Mouse (Mus musculus) lung, embryonic 16.5 days (tissue): ENCODE results near the gene Zcrb1. TPM values are rescaled to one million over a fixed set of nuclear protein-coding genes. Genes with fewer than 3 reads are reported as not detected.
"Not testable (repeated sequence)": the region's sequence is repeated elsewhere in the genome, so short reads cannot be mapped to it uniquely, and the experiment has no call there.

Experiments
- ATAC-seq: fragments of 200-750 bp; cut with Nextera tagmentation; 2 replicates; pipeline ENCODE4 v1.8.0; 2017; ENCODE audit warnings: low read depth, mild to moderate bottlenecking, moderate library complexity
- H3K27ac ChIP-seq: fragments of 300-500 bp; sonication (generic); 2 replicates; pipeline ENCODE4 v1.5.1; 2014; ENCODE audit warnings: mild to moderate bottlenecking, control low read depth, low read length
- H3K27me3 ChIP-seq: fragments of 300-500 bp; sonication (generic); 2 replicates; pipeline ENCODE4 v1.6.1; 2014; ENCODE audit warnings: low read depth, low read length, mixed read lengths; ENCODE audit not compliant: control insufficient read depth, insufficient read depth
- H3K36me3 ChIP-seq: fragments of 300-500 bp; sonication (generic); 2 replicates; pipeline ENCODE4 v1.6.1; 2014; ENCODE audit warnings: low read length; ENCODE audit not compliant: control insufficient read depth, insufficient read depth
- H3K4me1 ChIP-seq: fragments of 300-500 bp; sonication (generic); replicated peaks from 2 replicates; pipeline ENCODE4 v1.6.1; 2014; ENCODE audit warnings: low read length, mixed read lengths; ENCODE audit not compliant: control insufficient read depth, insufficient read depth
- H3K4me2 ChIP-seq: fragments of 300-500 bp; sonication (generic); 2 replicates; pipeline ENCODE4 v1.6.1; 2014; ENCODE audit warnings: low read depth, low read length, control low read depth
- H3K4me3 ChIP-seq: fragments of 300-500 bp; sonication (generic); 2 replicates; pipeline ENCODE4 v1.5.1; 2014; ENCODE audit warnings: mild to moderate bottlenecking, low read length, control low read depth
- H3K9ac ChIP-seq: fragments of 300-500 bp; sonication (generic); 2 replicates; pipeline ENCODE4 v1.6.1; 2014; ENCODE audit warnings: low read length, control low read depth
- H3K9me3 ChIP-seq: fragments of 300-500 bp; sonication (generic); 2 replicates; pipeline ENCODE4 v1.6.1; 2016; ENCODE audit warnings: low read length; ENCODE audit not compliant: control insufficient read depth
- WGBS: fragments of 180-500 bp; shearing (Covaris S2); extraction: QIAGEN DNeasy Blood & Tissue Kit; methylation state at CpG from one replicate; pipeline ENCODE4 v1.1.7; 2014; 5-methylcytosine and 5-hydroxymethylcytosine counted together
- polyA plus RNA-seq: library from polyadenylated mRNA; unstranded; fragments of >200 nt; fragmentation: Nextera tagmentation; extraction: Ambion mirVana; gene quantifications from 2 replicates; pipeline ENCODE4 v1.2.1, GENCODE M21; 2015

Zcrb1 gene
- polyA plus RNA-seq, 1 experiment from 2014 or later, result 121 TPM

DNA sequence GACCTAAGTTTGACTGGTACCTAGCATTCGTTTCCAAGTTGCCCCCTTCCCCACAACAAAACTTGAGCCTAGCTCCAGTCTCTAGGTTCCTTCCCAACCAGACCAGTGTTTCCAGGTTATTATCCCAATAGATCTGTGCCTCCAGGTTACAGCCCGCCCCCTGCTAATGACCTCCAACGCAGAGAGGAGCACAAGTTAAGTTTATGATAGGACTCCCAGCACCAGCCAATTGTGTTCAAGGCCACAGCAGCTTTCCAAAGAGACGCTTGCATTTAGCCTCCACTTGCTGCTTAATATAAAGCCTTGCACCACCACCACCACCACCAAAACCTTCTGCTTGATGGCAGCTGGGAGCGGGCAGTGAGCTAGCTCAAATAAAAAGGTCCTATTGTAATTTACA lies 16.8 kb downstream of the Zcrb1 start:
- Histone ChIP-seq H3K4me2 (no peak overlapping the region), H3K27me3 (no peaks in the 10 kb centered on the region), H3K4me1 (no peaks in the 10 kb centered on the region), H3K4me3 (no peak overlapping the region), H3K36me3 (peaks cover 6% of the 10 kb centered on the region; the same call in 1 of the 2 replicates), H3K9me3 (no peaks in the 10 kb centered on the region), H3K27ac (no peak overlapping the region), H3K9ac (no peak overlapping the region)
- ATAC-seq, result no peak
- 63% methylated on average over 5 of the region's 5 CpGs for WGBS

DNA sequence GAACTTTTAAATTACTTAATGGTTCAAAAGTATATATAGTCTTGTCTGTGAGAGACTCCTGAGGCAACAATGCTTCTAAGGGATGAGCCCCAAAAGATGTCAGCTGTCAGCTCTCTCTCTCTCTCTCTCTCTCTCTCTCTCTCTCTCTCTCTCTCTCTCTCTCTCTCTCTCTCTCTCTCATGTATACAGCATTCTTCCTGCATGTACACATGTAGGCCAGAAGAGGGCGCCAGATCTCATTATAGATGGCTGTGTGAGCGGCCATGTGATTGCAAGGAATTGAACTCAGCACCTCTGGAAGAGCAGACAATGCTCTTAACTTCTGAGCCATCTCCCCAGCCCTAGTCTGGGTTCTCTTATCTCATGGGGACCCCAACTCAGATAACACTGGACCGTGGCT lies 19.0 kb downstream of the Zcrb1 start:
- WGBS, result 70% methylated on average over 3 of the region's 3 CpGs
- Histone ChIP-seq H3K9ac (no peak overlapping the region), H3K4me1 (no peaks in the 10 kb centered on the region), H3K9me3 (no peaks in the 10 kb centered on the region), H3K27ac (no peak overlapping the region), H3K36me3 (no peaks in the 10 kb centered on the region), H3K4me3 (no peak overlapping the region), H3K27me3 (no peaks in the 10 kb centered on the region), H3K4me2 (no peak overlapping the region)
- no peak for ATAC-seq

DNA sequence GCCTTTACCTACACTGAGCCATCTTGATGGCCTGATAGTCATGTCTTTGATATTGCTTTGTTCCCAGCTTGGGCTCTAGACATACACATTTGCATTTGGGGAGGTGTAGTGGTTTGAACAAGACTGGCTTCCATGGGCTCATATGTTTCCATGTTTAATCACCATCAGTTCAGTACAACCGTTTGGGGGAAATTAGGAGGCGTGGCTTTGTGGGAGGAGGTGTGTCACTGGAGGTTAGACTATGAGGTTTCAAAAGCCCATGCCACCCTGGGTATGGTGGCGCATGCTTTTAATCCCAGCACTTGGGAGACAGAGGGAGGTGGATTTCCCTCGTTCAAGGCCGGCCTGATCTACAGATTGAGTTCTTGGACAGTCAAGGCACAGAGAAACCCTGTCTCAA lies 22.4 kb downstream of the Zcrb1 start:
- H3K4me1 ChIP-seq, result no peaks in the 10 kb centered on the region
- H3K9me3 ChIP-seq, result no peaks in the 10 kb centered on the region
- 84% methylated on average over 5 of the region's 5 CpGs for WGBS
- no peak for ATAC-seq
- H3K9ac ChIP-seq, result no peak overlapping the region
- H3K27me3 ChIP-seq, result no peaks in the 10 kb centered on the region
- no peaks in the 10 kb centered on the region for H3K36me3 ChIP-seq
- no peak overlapping the region for H3K4me3 ChIP-seq
- H3K4me2 ChIP-seq, result no peak overlapping the region
- no peak overlapping the region for H3K27ac ChIP-seq

DNA sequence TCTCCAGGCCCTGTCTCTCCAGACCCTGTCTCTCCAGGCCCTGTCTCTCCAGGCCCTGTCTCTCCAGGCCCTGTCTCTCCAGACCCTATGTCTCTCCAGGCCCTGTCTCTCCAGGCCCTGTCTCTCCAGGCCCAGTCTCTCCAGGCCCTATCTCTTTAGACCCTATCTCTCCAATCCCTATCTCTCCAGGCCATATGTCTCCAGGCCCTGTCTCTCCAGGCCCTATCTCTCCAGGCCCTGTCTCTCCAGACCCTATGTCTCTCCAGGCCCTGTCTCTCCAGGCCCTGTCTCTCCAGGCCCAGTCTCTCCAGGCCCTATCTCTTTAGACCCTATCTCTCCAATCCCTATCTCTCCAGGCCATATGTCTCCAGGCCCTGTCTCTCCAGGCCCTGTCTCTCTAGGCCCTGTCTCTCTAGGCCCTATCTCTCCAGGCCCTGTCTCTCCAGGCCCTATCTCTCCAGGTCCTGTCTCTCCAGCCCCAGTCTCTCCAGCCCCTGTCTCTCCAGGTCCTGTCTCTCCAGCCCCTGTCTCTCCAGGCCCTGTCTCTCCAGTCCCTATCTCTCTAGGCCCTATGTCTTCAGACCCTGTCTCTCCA lies 25.5 kb downstream of the Zcrb1 start:
- H3K9me3 ChIP-seq, H3K4me2 ChIP-seq, ATAC-seq, H3K36me3 ChIP-seq, H3K9ac ChIP-seq, H3K4me3 ChIP-seq, H3K27me3 ChIP-seq, H3K27ac ChIP-seq, H3K4me1 ChIP-seq: not testable (repeated sequence)

GRCm38 (mm10) chr15:93371838-93372237 lies 26.3 kb downstream of the Zcrb1 start:
- Histone ChIP-seq H3K4me3 (no peak overlapping the region), H3K9ac (no peak overlapping the region), H3K4me1 (no peaks in the 10 kb centered on the region), H3K36me3 (no peaks in the 10 kb centered on the region), H3K27me3 (no peaks in the 10 kb centered on the region), H3K4me2 (no peak overlapping the region), H3K9me3 (no peaks in the 10 kb centered on the region), H3K27ac (no peak overlapping the region)
- WGBS, result 86% methylated on average over 2 of the region's 2 CpGs
- no peak for ATAC-seq

GRCm38 (mm10) chr15:93368558-93368957 lies 29.6 kb downstream of the Zcrb1 start:
- no peak overlapping the region for H3K4me3 ChIP-seq
- H3K36me3 ChIP-seq, result no peaks in the 10 kb centered on the region
- H3K4me1 ChIP-seq, result no peaks in the 10 kb centered on the region
- 40% methylated on average over 9 of the region's 9 CpGs for WGBS
- H3K9ac ChIP-seq, result no peak overlapping the region
- peak; percentile 51; the same call in 1 of the 2 replicates for ATAC-seq
- 0 out of 2 replicates have a peak overlapping the region, but pooled peaks have one; percentile 16 for H3K4me2 ChIP-seq
- no peak overlapping the region for H3K27ac ChIP-seq
- H3K9me3 ChIP-seq, result no peaks in the 10 kb centered on the region
- H3K27me3 ChIP-seq, result no peaks in the 10 kb centered on the region

GRCm38 (mm10) chr15:93365561-93365960 lies 32.6 kb downstream of the Zcrb1 start:
- H3K27ac ChIP-seq, result no peak overlapping the region
- no peaks in the 10 kb centered on the region for H3K9me3 ChIP-seq
- H3K36me3 ChIP-seq, result no peaks in the 10 kb centered on the region
- H3K4me2 ChIP-seq, result no peak overlapping the region
- 63% methylated on average over 6 of the region's 6 CpGs for WGBS
- H3K27me3 ChIP-seq, result no peaks in the 10 kb centered on the region
- H3K4me3 ChIP-seq, result no peak overlapping the region
- H3K4me1 ChIP-seq, result no peaks in the 10 kb centered on the region
- no peak overlapping the region for H3K9ac ChIP-seq
- ATAC-seq, result no peak

DNA sequence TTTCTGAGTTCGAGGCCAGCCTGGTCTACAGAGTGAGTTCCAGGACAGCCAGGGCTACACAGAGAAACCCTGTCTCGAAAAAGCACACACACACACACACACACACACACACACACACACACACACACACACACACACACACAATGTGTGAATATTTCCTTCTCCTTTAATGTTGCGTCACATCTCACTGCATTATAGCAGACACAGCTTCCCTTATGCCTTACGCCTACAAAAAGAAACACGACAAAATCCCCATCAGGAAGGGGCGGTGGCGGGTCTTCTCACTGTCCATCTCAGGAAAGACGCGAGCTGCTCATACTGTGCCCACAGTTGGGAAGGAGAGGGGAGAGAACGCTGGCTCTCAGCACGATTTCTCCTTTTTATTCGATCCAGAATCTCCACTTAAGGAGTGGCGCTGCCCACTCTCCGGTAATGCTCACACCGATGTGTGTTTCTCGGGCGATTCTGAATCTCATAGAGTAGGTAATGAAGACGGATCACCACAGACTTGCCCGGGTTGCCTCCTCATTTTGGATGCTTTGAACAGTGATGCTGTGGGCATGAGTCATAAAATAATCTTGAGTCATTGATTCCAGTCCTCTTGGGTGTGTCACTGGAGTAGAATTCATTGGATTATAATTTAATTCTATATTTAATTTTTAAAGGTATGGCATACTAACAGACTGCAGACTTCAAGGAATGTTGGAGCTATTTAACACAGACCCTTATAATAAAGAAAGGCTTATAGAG lies 39.6 kb downstream of the Zcrb1 start:
- H3K27ac ChIP-seq, result no peak overlapping the region
- WGBS, result 83% methylated on average over 18 of the region's 19 CpGs
- no peaks in the 10 kb centered on the region for H3K4me1 ChIP-seq
- no peaks in the 10 kb centered on the region for H3K36me3 ChIP-seq
- ATAC-seq, result no peak
- H3K4me2 ChIP-seq, result no peak overlapping the region
- no peaks in the 10 kb centered on the region for H3K27me3 ChIP-seq
- no peaks in the 10 kb centered on the region for H3K9me3 ChIP-seq
- no peak overlapping the region for H3K9ac ChIP-seq
- H3K4me3 ChIP-seq, result no peak overlapping the region

GRCm38 (mm10) chr15:93340630-93341379 lies 57.3 kb downstream of the Zcrb1 start:
- Histone ChIP-seq H3K4me2 (no peak overlapping the region), H3K4me3 (no peak overlapping the region), H3K27ac (no peak overlapping the region), H3K27me3 (no peaks in the 10 kb centered on the region), H3K9me3 (no peaks in the 10 kb centered on the region), H3K36me3 (no peaks in the 10 kb centered on the region), H3K4me1 (peaks cover 3% of the 10 kb centered on the region), H3K9ac (no peak overlapping the region)
- WGBS, result 74% methylated on average over 10 of the region's 10 CpGs
- ATAC-seq, result no peak
